Mouse (Mus musculus) 416B (cell line): ENCODE results near the gene Fh1.

Experiments
- DNase-seq: peaks from one replicate; pipeline ENCODE4 v3.0.0; 2011; ENCODE audit warnings: low read depth

The Fh1 gene

GRCm38 (mm10) chr1:175619814-175620431 is 5.5 kb downstream of the Fh1 start, which contains the start of gene Kmo:
Gene Kmo, plus strand, starts transcription at chr1:175620381.
- no peak for DNase-seq

GRCm38 (mm10) chr1:175614992-175615391 is 10.4 kb downstream of the Fh1 start:
- DNase-seq = no peak

DNA sequence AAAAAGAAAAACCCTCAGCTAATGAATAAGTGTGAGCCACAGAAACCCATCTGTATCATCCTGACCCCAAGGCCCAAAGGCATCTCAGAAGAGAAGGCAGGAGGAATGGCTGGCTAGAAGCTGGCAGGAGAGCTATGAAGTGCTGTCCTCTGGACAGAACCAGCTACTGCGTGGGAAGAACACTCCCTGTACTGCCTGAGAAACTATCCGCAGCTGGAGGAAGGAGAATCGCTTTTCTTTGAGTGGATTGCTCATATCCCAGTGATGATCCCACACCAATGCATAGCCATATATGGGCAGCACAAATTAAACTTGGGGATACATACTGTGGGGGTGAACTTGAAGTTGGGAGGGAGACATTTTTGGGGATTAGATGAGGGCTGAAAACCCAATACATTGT is 16.7 kb downstream of the Fh1 start:
- DNase-seq = no peak

DNA sequence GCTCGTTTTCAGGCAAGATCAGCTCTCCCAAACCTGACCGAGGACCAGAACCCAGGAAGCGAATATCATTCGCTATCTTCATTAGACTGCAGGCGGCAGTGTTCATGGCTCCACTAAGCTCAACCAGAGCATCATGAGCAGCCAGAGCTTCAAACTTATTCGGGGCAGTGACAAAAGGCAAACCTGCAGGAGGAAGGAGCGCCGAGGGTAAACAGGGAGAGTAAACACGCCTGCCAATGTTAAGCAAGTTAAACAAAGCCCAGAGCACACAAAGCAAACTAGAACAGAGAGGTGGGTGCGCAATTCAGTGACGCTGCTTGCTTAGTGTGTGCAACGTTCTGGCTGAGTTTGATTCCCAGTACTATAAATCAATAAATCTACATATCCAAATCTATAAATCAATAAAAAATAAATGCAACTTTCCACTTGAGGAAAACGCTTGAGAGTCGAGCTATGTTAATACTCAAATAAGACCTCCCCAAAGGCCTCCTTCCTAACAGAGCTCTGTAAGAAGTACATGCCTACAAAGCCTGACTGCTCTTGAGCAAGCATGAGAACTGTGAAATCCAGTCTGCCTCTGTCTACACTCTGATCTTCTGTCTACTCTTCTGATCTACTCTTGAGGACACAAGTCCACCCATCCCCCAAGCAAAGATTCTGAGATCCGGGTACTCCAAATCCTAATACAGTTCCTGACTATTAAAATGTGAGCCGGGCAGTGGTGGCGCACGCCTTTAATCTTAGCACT is 17.4 kb downstream of the Fh1 start:
- DNase-seq = no peak

DNA sequence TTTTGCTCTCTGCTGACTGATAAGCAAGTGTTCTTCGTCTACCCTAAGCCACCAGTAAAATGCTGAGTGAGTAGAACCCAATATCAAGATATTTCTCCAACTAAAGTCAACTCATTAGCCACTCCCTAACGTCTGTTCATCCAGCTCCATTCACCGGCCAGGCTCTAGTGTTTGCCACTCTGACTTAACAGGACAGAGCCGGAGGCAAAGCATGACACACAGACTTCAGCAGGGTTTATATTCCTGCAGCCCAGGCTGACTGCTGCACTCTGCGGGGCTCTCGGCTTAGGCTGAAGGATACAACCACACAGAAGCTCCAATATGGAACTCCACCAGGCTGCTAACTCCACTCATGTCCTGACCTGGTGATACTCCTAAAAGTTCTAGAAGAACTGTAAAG is 18.1 kb downstream of the Fh1 start:
- no peak for DNase-seq

GRCm38 (mm10) chr1:175603390-175603789 is 22.0 kb downstream of the Fh1 start:
- no peak for DNase-seq

- peak; percentile 16 for DNase-seq
These were observed 23.2 kb downstream of the Fh1 start for GRCm38 (mm10) chr1:175602231-175602630.

DNA sequence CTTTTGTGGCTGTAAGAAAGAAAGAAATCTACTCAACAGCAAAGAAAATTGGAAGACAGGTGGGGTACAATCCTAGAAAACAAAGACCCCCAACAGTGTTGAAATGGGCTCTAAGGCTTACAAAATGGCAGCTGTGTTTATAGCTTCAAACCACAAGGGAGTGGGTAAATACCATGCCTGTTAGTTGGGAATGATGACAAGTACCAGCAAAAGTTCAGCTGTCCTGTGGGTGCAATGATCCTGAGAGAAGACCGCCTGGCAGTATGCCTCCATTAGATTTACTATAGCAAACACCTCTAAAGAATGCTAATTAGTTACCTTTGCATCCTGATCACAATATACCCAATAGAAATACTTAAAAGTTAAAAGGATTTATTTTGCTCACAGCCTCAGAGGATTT is 32.6 kb downstream of the Fh1 start:
- no peak for DNase-seq

DNA sequence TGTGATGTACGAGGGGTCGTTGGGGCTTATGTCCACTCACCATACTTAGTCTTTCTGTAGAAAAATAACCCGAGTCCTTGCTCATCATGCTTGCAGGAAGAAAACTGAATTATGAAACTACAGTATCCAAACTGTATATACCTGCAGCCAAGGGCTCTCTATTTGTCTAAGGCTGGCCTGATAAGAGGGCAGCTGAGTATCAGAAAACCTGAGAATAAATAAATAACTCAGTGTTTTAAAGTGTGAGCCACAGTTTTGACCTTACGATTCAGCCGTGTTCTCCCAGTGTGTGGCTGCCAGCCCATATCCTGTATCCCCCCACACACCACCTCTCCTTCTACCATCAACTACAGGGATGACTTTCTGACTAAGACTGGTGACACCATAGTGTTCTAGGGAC is 38.8 kb downstream of the Fh1 start:
- no peak for DNase-seq

DNA sequence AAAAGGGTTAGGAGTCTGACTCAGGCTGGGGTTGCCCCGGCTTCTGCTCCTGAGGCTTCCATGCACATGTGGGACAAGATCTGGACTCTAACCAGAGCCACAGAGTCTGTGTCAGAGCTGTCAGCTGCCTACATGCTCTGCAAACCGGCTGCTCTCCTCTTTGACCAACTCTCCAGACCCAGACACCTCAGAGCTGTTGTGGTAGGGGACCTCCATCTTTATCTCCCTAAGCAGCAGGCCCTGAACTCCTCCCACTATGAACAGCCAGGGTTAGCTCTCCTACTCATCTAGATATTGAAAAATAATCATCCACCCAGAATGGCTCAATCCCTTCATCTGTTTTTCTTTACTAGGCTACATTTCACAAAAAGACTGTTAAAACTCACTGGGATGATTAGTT is 40.2 kb downstream of the Fh1 start:
- no peak for DNase-seq

- no peak for DNase-seq
These were observed 42.6 kb downstream of the Fh1 start for GRCm38 (mm10) chr1:175582799-175583198.

GRCm38 (mm10) chr1:175580346-175580745 is 45.1 kb downstream of the Fh1 start:
- no peak for DNase-seq

DNA sequence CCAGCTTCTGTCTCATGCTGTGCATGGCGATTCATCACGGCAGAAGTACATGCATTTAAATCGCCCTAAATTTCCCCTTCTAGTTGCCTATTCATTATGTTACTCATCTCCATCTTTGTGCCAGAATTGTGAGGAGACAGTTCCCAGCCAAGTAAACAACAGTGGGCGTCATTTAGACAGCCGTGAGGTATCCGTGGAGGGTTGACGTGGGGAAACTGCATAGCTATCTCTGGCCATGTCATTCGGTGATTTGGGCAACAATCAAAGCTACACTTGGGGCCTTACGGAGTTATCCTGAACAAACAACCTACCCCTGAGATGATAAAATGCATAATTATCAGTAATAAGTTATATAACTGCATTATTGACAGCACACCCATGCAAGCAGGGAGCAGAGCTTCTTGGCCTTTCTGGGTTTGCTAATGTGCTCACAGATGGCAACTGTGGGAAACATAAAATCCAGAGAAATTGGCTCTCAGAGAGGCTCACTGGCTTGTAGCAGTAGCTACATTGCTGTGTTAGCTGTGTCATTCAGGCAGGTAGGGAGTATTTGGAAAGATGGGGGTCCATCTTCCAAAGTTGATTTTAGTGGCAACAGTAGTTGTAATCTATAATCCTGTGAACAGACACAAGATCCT is 45.7 kb downstream of the Fh1 start:
- no peak for DNase-seq

- DNase-seq = no peak
These were observed 46.9 kb downstream of the Fh1 start for GRCm38 (mm10) chr1:175578425-175579096.

DNA sequence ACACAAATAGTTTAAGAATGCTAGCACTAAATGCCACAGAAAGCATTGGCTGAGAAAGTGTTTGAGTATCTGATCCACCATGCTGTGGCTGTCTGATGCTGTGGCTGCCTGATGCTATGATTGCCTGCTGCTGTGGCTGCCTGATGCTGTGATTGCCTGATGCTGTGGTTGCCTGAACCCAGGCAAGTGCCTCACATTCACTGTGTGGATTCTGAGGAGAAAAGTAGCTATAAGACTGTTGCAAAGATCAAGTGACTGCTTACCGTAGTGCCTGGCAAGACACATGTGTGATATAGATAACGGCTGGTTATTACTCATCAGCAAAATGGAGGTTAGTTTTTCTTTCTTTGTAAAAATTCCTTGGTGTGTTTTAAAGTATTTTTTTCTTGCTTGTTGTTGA is 51.3 kb downstream of the Fh1 start:
- DNase-seq = no peak

DNA sequence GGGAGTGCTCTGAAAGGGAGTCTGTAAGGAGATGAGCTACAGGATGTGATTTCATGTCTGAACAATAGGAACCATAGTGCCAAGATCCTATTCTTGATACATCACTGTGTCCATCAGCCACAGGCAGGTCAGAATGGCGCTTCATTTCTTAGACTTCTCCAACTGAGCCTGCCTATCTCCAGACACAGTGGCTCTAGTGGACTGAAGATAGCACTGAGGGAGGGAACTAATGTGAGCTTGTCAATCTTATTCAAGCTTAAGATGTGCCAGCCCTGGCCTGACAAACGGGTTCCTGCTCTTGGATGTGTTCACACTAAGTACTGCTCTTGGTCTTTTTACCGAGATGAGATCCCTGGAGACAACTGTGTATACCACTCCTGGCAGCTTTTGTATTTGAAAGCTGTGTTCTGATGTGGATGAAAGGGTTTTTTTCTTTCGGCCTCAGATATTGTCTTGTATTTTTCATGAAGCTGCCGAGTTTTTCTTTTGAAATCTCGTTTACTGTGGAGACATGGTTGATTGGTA is 59.8 kb downstream of the Fh1 start:
- no peak for DNase-seq

DNA sequence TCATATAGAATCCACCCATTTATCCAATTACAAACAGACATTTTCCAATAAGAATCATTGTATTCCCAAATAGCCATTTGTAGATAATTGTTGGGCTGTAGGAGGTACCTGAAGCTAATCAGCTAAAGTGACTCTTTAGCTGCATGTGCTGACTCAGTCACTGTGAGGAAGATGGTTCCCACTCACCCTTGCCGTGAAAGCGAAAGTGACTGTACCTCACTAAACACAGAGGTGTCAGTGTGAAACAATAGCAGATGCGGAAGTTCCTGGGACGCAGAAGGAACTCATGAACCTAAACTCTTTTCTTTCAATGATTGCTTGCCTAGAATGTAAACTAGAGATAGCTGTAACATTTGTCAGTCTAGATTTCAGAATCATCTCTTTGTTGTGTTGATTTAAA is 61.1 kb downstream of the Fh1 start:
- DNase-seq = no peak

DNA sequence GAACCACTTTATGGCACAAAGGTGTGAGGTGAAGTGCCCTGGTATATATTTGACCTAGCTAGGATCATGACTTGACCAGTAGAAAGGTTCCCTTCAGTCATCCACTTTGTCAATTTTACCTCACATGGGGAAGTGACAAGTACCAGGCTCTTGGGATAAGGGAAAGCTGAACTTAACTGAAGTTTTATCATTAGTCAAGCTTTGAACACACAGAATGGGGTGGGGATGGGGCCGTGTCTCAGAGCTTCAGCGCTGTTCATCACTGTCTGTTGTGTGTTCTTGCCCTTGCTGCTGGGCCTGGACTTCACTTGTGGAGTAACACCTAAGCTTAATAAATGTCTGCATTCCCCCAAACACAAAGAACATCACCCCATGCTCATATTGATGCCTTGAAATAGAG is 63.1 kb downstream of the Fh1 start:
- DNase-seq = no peak

GRCm38 (mm10) chr1:175561806-175562205 is 63.6 kb downstream of the Fh1 start:
- DNase-seq = no peak

- no peak for DNase-seq
These were observed 70.8 kb downstream of the Fh1 start for GRCm38 (mm10) chr1:175554641-175555040.

DNA sequence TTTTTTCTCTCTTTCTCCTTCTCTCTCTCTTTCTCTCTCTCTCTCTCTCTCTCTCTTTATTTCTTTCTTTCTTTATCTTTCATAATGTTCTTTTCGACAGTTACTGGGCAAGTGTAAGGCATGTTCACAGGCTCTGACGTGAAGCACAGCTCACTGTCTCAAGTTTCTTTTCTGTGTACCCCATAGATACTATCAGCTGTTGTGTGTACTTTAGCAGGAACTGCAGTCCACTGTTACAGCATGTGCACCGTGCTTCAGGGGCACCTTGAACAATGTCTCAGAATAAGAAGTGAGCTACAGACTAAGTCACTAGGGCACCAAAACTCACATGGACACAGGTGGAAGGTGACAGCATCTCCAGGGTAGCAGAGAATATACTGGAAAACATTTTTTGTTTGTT is 73.0 kb downstream of the Fh1 start:
- no peak for DNase-seq

DNA sequence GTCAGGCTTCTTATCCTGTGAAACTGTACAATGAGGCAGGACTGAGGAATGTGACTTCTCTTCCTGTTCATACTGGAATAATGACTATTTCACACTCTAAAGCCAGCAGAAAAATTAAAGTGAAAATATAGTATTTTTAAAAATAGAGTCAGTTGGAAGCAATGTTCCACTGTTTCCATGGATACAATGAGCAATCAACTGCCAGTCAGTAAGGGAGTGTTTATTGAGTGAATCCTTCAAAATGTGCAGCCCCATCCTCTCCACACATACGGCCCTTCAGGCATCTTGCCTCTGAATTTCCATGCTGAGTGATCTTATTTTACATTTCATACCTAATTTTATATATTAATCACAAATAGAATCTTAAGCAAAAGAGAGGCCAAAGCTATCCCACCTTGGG is 74.8 kb downstream of the Fh1 start:
- no peak for DNase-seq
